22 mouse cellular contexts compared by ENCODE assay signal in genomic region chr6:8474820-8475219, GRCm38 (mm10). TPM values are rescaled to one million over a fixed set of nuclear protein-coding genes. Genes with fewer than 3 reads are reported as not detected.
DNase-seq lines count a peak whose midpoint lies in the region; ATAC-seq and TF ChIP-seq lines count a peak whose summit lies in the region.
"Had no signal": no experiment of that assay in that cellular context is flagged by ENCODE, and none has a peak within 500 bp of the region (broad histone marks: within the 10 kb centered on the region; RNA-seq: fewer than 3 reads in every experiment).

No protein-coding gene starts in this region.

- intact Hi-C loops in heart, postnatal 36 days (cut with DNase I) = no loop called here

- no peak overlapping the region for H3K27ac ChIP-seq in heart, postnatal 0 days (ENCODE audit: low read depth)
- H3K27ac ChIP-seq in kidney, postnatal 0 days = no peak overlapping the region
- H3K27ac ChIP-seq in lung, embryonic 15.5 days = no peak overlapping the region
- H3K27ac ChIP-seq in stomach, embryonic 16.5 days (ENCODE audit: low read length) = no peak overlapping the region
- H3K27ac ChIP-seq: forebrain, embryonic 13.5 days; hindbrain, embryonic 14.5 days; limb, embryonic 15.5 days; liver, embryonic 13.5 days; macrophage; midbrain, embryonic 13.5 days; neural tube, embryonic 13.5 days had no signal

- no peak for DNase-seq in heart, postnatal 0 days (ENCODE audit: low spot score)
- DNase-seq in heart, postnatal 36 days = no peak
- DNase-seq in kidney, postnatal 0 days (ENCODE audit: low spot score) = peak; percentile 54
- no peak for DNase-seq in kidney, adult 9 months
- no peak for DNase-seq in lung, postnatal 14 days
- DNase-seq in urinary bladder, adult 2 months (ENCODE audit: low spot score) = no peak
- DNase-seq: adrenal gland, postnatal 36 days; B cell, adult 2 months; cerebellum, adult 18-20 months; cerebellum, postnatal 10 days; gastrocnemius, postnatal 10 days; liver, embryonic 13.5 days; lung, adult 2 months; right cerebral cortex, postnatal 4 days had no signal

- TF ChIP-seq CTCF in heart, postnatal 0 days (IDR thresholded peaks at IDR 0.05; ENCODE audit: low read depth) = no peak
- no peak for TF ChIP-seq CTCF in kidney, postnatal 0 days (IDR thresholded peaks at IDR 0.05; ENCODE audit: low read depth)

- no peak overlapping the region for H3K4me2 ChIP-seq in heart, postnatal 0 days (ENCODE audit: low read depth, low read length)
- H3K4me2 ChIP-seq in kidney, postnatal 0 days (ENCODE audit: low read length) = no peak overlapping the region
- no peak overlapping the region for H3K4me2 ChIP-seq in lung, embryonic 15.5 days
- no peak overlapping the region for H3K4me2 ChIP-seq in stomach, embryonic 16.5 days (ENCODE audit: low read depth, low read length)
- H3K4me2 ChIP-seq: forebrain, embryonic 13.5 days; hindbrain, embryonic 14.5 days; limb, embryonic 15.5 days; liver, embryonic 13.5 days; midbrain, embryonic 13.5 days; neural tube, embryonic 13.5 days had no signal

- peak; percentile 17; the same call in 1 of the 2 replicates for ATAC-seq in heart, postnatal 0 days (ENCODE audit: insufficient read depth, low read depth)
- ATAC-seq in kidney, postnatal 0 days (replicated peaks; ENCODE audit: low FRiP score, low read depth) = no peak; the same call in 1 of the 2 replicates
- peak; percentile 27; the same call in 1 of the 2 replicates for ATAC-seq in lung, embryonic 15.5 days (ENCODE audit: borderline replicate concordance, extremely low read depth, low FRiP score, low TSS enrichment)
- ATAC-seq in stomach, embryonic 16.5 days (ENCODE audit: insufficient read depth, low FRiP score) = peak; percentile 56; the same call in 1 of the 2 replicates
- ATAC-seq: forebrain, embryonic 13.5 days; midbrain, embryonic 13.5 days had no signal

- no peaks in the 10 kb centered on the region for H3K27me3 ChIP-seq in heart, postnatal 0 days (ENCODE audit: control insufficient read depth, insufficient read depth, low read length)
- H3K27me3 ChIP-seq in kidney, postnatal 0 days (ENCODE audit: insufficient read depth, low read length) = no peaks in the 10 kb centered on the region
- no peaks in the 10 kb centered on the region for H3K27me3 ChIP-seq in lung, embryonic 15.5 days
- no peaks in the 10 kb centered on the region for H3K27me3 ChIP-seq in stomach, embryonic 16.5 days (ENCODE audit: control insufficient read depth, insufficient read depth, low read length)
- H3K27me3 ChIP-seq: forebrain, embryonic 13.5 days; limb, embryonic 15.5 days; liver, embryonic 13.5 days; neural tube, embryonic 13.5 days had no signal

- 79% methylated on average over 4 of the region's 4 CpGs for WGBS in heart, postnatal 0 days
- 62% methylated on average over 4 of the region's 4 CpGs for WGBS in kidney, postnatal 0 days
- WGBS in lung, embryonic 15.5 days = 48% methylated on average over 4 of the region's 4 CpGs
- WGBS in stomach, embryonic 16.5 days = 45% methylated on average over 4 of the region's 4 CpGs

- H3K4me1 ChIP-seq in heart, postnatal 0 days (ENCODE audit: control insufficient read depth, insufficient read depth) = peaks cover 18% of the 10 kb centered on the region
- no peaks in the 10 kb centered on the region for H3K4me1 ChIP-seq in kidney, postnatal 0 days (replicated peaks; ENCODE audit: insufficient read depth, low read length)
- H3K4me1 ChIP-seq in lung, embryonic 15.5 days = peaks cover 53% of the 10 kb centered on the region
- peaks cover 6% of the 10 kb centered on the region; the same call in 1 of the 2 replicates for H3K4me1 ChIP-seq in stomach, embryonic 16.5 days (ENCODE audit: control insufficient read depth, insufficient read depth, low read length)
- H3K4me1 ChIP-seq: forebrain, embryonic 13.5 days; limb, embryonic 15.5 days; midbrain, embryonic 13.5 days; neural tube, embryonic 13.5 days had no signal

- no peak overlapping the region for H3K4me3 ChIP-seq in heart, postnatal 0 days (ENCODE audit: low read depth, low read length)
- no peak overlapping the region for H3K4me3 ChIP-seq in kidney, postnatal 0 days (replicated peaks; ENCODE audit: low read depth, low read length)
- no peak overlapping the region for H3K4me3 ChIP-seq in lung, embryonic 15.5 days
- no peak overlapping the region for H3K4me3 ChIP-seq in stomach, embryonic 16.5 days (replicated peaks; ENCODE audit: low read length)
- H3K4me3 ChIP-seq: forebrain, embryonic 13.5 days; limb, embryonic 15.5 days; liver, embryonic 13.5 days; midbrain, embryonic 13.5 days; neural tube, embryonic 13.5 days had no signal

- H3K9ac ChIP-seq in heart, postnatal 0 days (replicated peaks; ENCODE audit: low read depth, low read length) = no peak overlapping the region
- H3K9ac ChIP-seq in kidney, postnatal 0 days (ENCODE audit: low read depth, low read length) = no peak overlapping the region
- no peak overlapping the region for H3K9ac ChIP-seq in lung, embryonic 15.5 days
- no peak overlapping the region for H3K9ac ChIP-seq in stomach, embryonic 16.5 days (ENCODE audit: low read length)
- H3K9ac ChIP-seq: forebrain, embryonic 13.5 days; hindbrain, embryonic 14.5 days; limb, embryonic 15.5 days; liver, embryonic 13.5 days; midbrain, embryonic 13.5 days; neural tube, embryonic 13.5 days had no signal

- no peaks in the 10 kb centered on the region for H3K36me3 ChIP-seq in heart, postnatal 0 days (replicated peaks; ENCODE audit: control insufficient read depth, insufficient read depth, low read length)
- H3K36me3 ChIP-seq in kidney, postnatal 0 days (ENCODE audit: insufficient read depth, low read length) = no peaks in the 10 kb centered on the region
- no peaks in the 10 kb centered on the region for H3K36me3 ChIP-seq in lung, embryonic 15.5 days
- H3K36me3 ChIP-seq in stomach, embryonic 16.5 days (ENCODE audit: control insufficient read depth, insufficient read depth, low read length) = no peaks in the 10 kb centered on the region
- H3K36me3 ChIP-seq: limb, embryonic 15.5 days; liver, embryonic 13.5 days; midbrain, embryonic 13.5 days; neural tube, embryonic 13.5 days had no signal

- H3K9me3 ChIP-seq in heart, postnatal 0 days (replicated peaks; ENCODE audit: control insufficient read depth, low read length) = no peaks in the 10 kb centered on the region
- H3K9me3 ChIP-seq in kidney, postnatal 0 days (replicated peaks; ENCODE audit: low read length) = no peaks in the 10 kb centered on the region
- H3K9me3 ChIP-seq in lung, embryonic 15.5 days = no peaks in the 10 kb centered on the region
- H3K9me3 ChIP-seq in stomach, embryonic 16.5 days (replicated peaks; ENCODE audit: control insufficient read depth, low read length) = no peaks in the 10 kb centered on the region
- H3K9me3 ChIP-seq: forebrain, embryonic 13.5 days; limb, embryonic 15.5 days; liver, embryonic 13.5 days; midbrain, embryonic 13.5 days; neural tube, embryonic 13.5 days had no signal

- no peak for TF ChIP-seq EP300 in heart, postnatal 0 days (IDR thresholded peaks at IDR 0.05; ENCODE audit: low read depth)

RNA-seq across cellular contexts. Expression of gene Glcci1, which starts 34.6 kb away (rescaled TPM):
- 14.3 and 23.4 TPM in 2 replicates for total RNA-seq in heart, postnatal 0 days (2014; rRNA removed; ENCODE audit: low replicate concordance)
- 2.7 and 3.2 TPM in 2 replicates for polyA plus RNA-seq in heart, postnatal 0 days (2015; fragmentation: Nextera tagmentation; extraction: Ambion mirVana)
- 10 to 100 TPM in 1 of 2 experiments, 1 to 10 TPM in 1; 9.4 to 11.6 TPM for total RNA-seq in heart, postnatal 36 days (2021)
- 11.1 and 13.8 TPM in 2 replicates for polyA plus RNA-seq in kidney, postnatal 0 days (2015; fragmentation: Nextera tagmentation; extraction: Ambion mirVana)
- 8.7 and 10.6 TPM in 2 replicates for polyA plus RNA-seq in lung, embryonic 15.5 days (2015; fragmentation: Nextera tagmentation; extraction: Ambion mirVana)
- polyA plus RNA-seq in stomach, embryonic 16.5 days (2015; fragmentation: Nextera tagmentation; extraction: Ambion mirVana) = 2.8 and 4.4 TPM in 2 replicates
- 3.6 and 4.2 TPM in 2 replicates for polyA plus RNA-seq in urinary bladder, adult 2 months (2012; rRNA removed)
